Mouse (Mus musculus) cortical plate, adult 2 months (tissue): ENCODE data around the gene Sobp.

ENCODE experiments used
- CTCF ChIP-seq: fragments of 200-500 bp; IDR thresholded peaks from 2 replicates; pipeline ENCODE4 v1.5.1; 2011; ENCODE audit warnings: mild to moderate bottlenecking, control low read depth, low read length; ENCODE audit not compliant: insufficient read depth; ENCODE audit errors: extremely low read depth
- POLR2A ChIP-seq: fragments of 200-500 bp; IDR thresholded peaks from 2 replicates; pipeline ENCODE4 v1.6.1; 2011; ENCODE audit warnings: mild to moderate bottlenecking, low read length, control low read depth; ENCODE audit not compliant: insufficient read depth; ENCODE audit errors: extremely low read depth

DNA sequence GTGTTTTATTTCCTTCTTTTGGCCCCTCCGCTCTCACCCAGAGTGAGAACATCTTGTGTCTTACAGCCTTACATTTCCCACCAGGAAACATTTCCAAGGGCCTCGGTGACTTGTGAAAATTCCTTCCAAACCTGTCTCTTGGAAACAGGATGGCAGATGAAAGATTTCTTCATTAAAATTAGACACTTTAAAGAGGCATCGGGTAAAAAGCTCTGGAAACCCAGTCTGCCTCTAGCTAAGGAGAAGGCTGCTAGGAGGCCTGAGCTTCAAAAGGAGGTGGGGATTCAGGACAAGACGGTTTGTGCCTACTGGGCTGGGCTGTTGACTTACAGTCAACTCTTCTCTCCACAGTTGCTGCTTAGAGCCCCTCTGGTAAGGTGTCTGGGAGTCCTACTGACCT is 200.8 kb downstream of the Sobp start:
- no peak for TF ChIP-seq CTCF
- TF ChIP-seq POLR2A = no peak
